Mouse (Mus musculus) colon, adult 2 months (tissue): ENCODE measurements around the gene Magi1. TPM values are rescaled to one million over a fixed set of nuclear protein-coding genes. Genes with fewer than 3 reads are reported as not detected.

Source experiments
- polyA plus RNA-seq: library from polyadenylated mRNA; depleted of rRNA; stranded (reverse); fragments of >200 nt; gene quantifications from 2 replicates; pipeline ENCODE4 v1.2.3, GENCODE M21; 2012; rRNA removed

The Magi1 gene
- polyA plus RNA-seq = 10.4 and 10.5 TPM in 2 replicates

GRCm38 (mm10) chr6:94283318-94284061 lies at the start of gene Magi1:
Gene Magi1 (minus strand): TSS chr6:94283917.

Other genes with a start within 250 kb of the Magi1 start
- gene Slc25a26, start 216.4 kb upstream of the Magi1 start, polyA plus RNA-seq = 5.3 and 6.7 TPM in 2 replicates